Comparison of ENCODE assay signal across 13 mouse cellular contexts in the genomic region with DNA sequence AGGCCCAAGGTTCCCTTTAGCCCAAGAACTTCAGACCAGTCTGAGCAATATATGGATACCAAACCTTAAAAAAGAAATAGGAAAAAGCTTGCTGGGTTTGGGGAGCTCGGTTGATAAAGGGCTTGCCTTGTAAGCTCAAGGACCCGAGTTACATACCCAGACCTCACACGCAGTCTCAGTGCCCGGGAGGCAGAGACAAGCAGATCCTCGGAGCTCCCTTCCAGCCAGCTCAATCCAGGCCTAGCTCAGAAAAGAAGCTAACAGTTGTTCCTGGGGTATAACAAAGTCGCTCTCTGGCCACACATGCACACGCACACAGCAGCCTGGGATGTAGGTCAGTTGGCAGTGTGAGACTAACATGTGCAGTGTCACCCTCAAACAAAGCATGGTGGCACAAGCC. TPM values are rescaled to one million over a fixed set of nuclear protein-coding genes. Genes with fewer than 3 reads are reported as not detected.
DNase-seq lines count a peak whose midpoint lies in the region; ATAC-seq and TF ChIP-seq lines count a peak whose summit lies in the region.
"Had no signal": no experiment of that assay in that cellular context is flagged by ENCODE, and none has a peak within 500 bp of the region (broad histone marks: within the 10 kb centered on the region; RNA-seq: fewer than 3 reads in every experiment).

No protein-coding gene starts in this region.

- no peak for TF ChIP-seq EP300 in liver, postnatal 0 days (IDR thresholded peaks at IDR 0.05; ENCODE audit: low read depth)

- ATAC-seq in heart, embryonic 11.5 days (replicated peaks; ENCODE audit: insufficient number of reproducible peaks, low FRiP score, low TSS enrichment) = no peak
- no peak for ATAC-seq in lung, embryonic 15.5 days (ENCODE audit: borderline replicate concordance, extremely low read depth, low FRiP score, low TSS enrichment)
- ATAC-seq in liver, postnatal 0 days = no peak

- DNase-seq in heart, postnatal 4 days = no peak
- DNase-seq in lung, postnatal 10 days = no peak
- no peak for DNase-seq in liver, postnatal 0 days
- DNase-seq: cerebellum, postnatal 14 days; kidney, adult 8-10 months; kidney, postnatal 25 days; thymus, postnatal 36 days had no signal

- no peaks in the 10 kb centered on the region for H3K36me3 ChIP-seq in heart, embryonic 11.5 days (ENCODE audit: control insufficient read depth, insufficient read depth, low read length)
- no peaks in the 10 kb centered on the region for H3K36me3 ChIP-seq in lung, embryonic 15.5 days
- no peaks in the 10 kb centered on the region for H3K36me3 ChIP-seq in myocyte (ENCODE audit: control insufficient read depth, insufficient read depth)
- no peaks in the 10 kb centered on the region for H3K36me3 ChIP-seq in liver, postnatal 0 days (replicated peaks; ENCODE audit: insufficient read depth, low read length)
- H3K36me3 ChIP-seq: G1E; neural tube, embryonic 12.5 days had no signal

- WGBS in heart, embryonic 11.5 days (ENCODE audit: insufficient replicate concordance) = 75% methylated on average over 7 of the region's 7 CpGs
- WGBS in lung, embryonic 15.5 days = 81% methylated on average over 7 of the region's 7 CpGs
- WGBS in liver, postnatal 0 days (ENCODE audit: insufficient replicate concordance) = 81% methylated on average over 7 of the region's 7 CpGs

- H3ac ChIP-seq in myocyte (ENCODE audit: control insufficient read depth, insufficient read length) = no peak overlapping the region

- no peaks in the 10 kb centered on the region for H3K9me3 ChIP-seq in heart, embryonic 11.5 days (replicated peaks; ENCODE audit: control insufficient read depth, low read length)
- H3K9me3 ChIP-seq in lung, embryonic 15.5 days = no peaks in the 10 kb centered on the region
- no peaks in the 10 kb centered on the region for H3K9me3 ChIP-seq in liver, postnatal 0 days (ENCODE audit: low read length)
- H3K9me3 ChIP-seq: G1E; neural tube, embryonic 12.5 days had no signal

- H3K79me2 ChIP-seq in myocyte (ENCODE audit: control insufficient read depth, insufficient read depth) = no peaks in the 10 kb centered on the region

- 0 out of 2 replicates have a peak overlapping the region, but pooled peaks have one; percentile 29 for H3K4me2 ChIP-seq in heart, embryonic 11.5 days
- H3K4me2 ChIP-seq in lung, embryonic 15.5 days = no peak overlapping the region
- H3K4me2 ChIP-seq in myocyte (ENCODE audit: low read depth) = peak overlapping the region; percentile 46
- no peak overlapping the region for H3K4me2 ChIP-seq in liver, postnatal 0 days (ENCODE audit: low read depth, low read length)
- H3K4me2 ChIP-seq: neural tube, embryonic 12.5 days had no signal

- TF ChIP-seq POLR2A in embryonic fibroblast, embryonic 13.5 days (IDR thresholded peaks at IDR 0.05; ENCODE audit: low read depth, low read length) = no peak
- no peak for TF ChIP-seq POLR2A in myocyte (IDR thresholded peaks at IDR 0.05; ENCODE audit: insufficient read length, low read depth)

- no peak overlapping the region for H3K4me3 ChIP-seq in heart, embryonic 11.5 days (ENCODE audit: low read depth, low read length)
- no peak overlapping the region for H3K4me3 ChIP-seq in lung, embryonic 15.5 days
- no peak overlapping the region for H3K4me3 ChIP-seq in embryonic fibroblast, embryonic 13.5 days (ENCODE audit: insufficient read depth, low read length)
- no peak overlapping the region for H3K4me3 ChIP-seq in myocyte
- no peak overlapping the region for H3K4me3 ChIP-seq in liver, postnatal 0 days (ENCODE audit: low read depth, low read length)
- H3K4me3 ChIP-seq: neural tube, embryonic 12.5 days had no signal

- H3K9ac ChIP-seq in heart, embryonic 11.5 days (ENCODE audit: low read depth, low read length) = no peak overlapping the region
- H3K9ac ChIP-seq in lung, embryonic 15.5 days = no peak overlapping the region
- no peak overlapping the region for H3K9ac ChIP-seq in liver, postnatal 0 days (replicated peaks)
- H3K9ac ChIP-seq: neural tube, embryonic 12.5 days had no signal

- H3K27ac ChIP-seq in heart, embryonic 11.5 days (ENCODE audit: low read depth, low read length) = peak overlapping the region; percentile 65
- 0 out of 2 replicates have a peak overlapping the region, but pooled peaks have one; percentile 42 for H3K27ac ChIP-seq in lung, embryonic 15.5 days
- H3K27ac ChIP-seq in embryonic fibroblast, embryonic 13.5 days (ENCODE audit: insufficient read depth, low read length) = peak overlapping the region; percentile 72
- no peak overlapping the region for H3K27ac ChIP-seq in liver, postnatal 0 days (ENCODE audit: low read depth)
- H3K27ac ChIP-seq: neural tube, embryonic 12.5 days had no signal

- no peaks in the 10 kb centered on the region for H3K27me3 ChIP-seq in heart, embryonic 11.5 days (ENCODE audit: control insufficient read depth, insufficient read depth, low read length)
- no peaks in the 10 kb centered on the region for H3K27me3 ChIP-seq in lung, embryonic 15.5 days
- H3K27me3 ChIP-seq in myocyte (ENCODE audit: control insufficient read depth, insufficient read depth, insufficient read length) = no peaks in the 10 kb centered on the region
- H3K27me3 ChIP-seq in liver, postnatal 0 days (ENCODE audit: insufficient read depth, low read length) = no peaks in the 10 kb centered on the region
- H3K27me3 ChIP-seq: neural tube, embryonic 12.5 days had no signal

- TF ChIP-seq CTCF in embryonic fibroblast, embryonic 13.5 days (IDR thresholded peaks at IDR 0.05; ENCODE audit: borderline replicate concordance, insufficient read depth, low read length) = no peak
- no peak for TF ChIP-seq CTCF in liver, postnatal 0 days (IDR thresholded peaks at IDR 0.05; ENCODE audit: low read depth)

- H3K4me1 ChIP-seq in heart, embryonic 11.5 days (ENCODE audit: control insufficient read depth, insufficient read depth, low read length) = peaks cover 11% of the 10 kb centered on the region
- peaks cover 14% of the 10 kb centered on the region for H3K4me1 ChIP-seq in lung, embryonic 15.5 days
- peaks cover 5% of the 10 kb centered on the region; the same call in 1 of the 2 replicates for H3K4me1 ChIP-seq in embryonic fibroblast, embryonic 13.5 days (ENCODE audit: control insufficient read depth, insufficient read depth, low read length)
- H3K4me1 ChIP-seq in liver, postnatal 0 days (ENCODE audit: insufficient read depth) = no peaks in the 10 kb centered on the region
- H3K4me1 ChIP-seq: neural tube, embryonic 12.5 days had no signal

TF ChIP-seq in myocyte, 11 proteins besides CTCF, POLR2A, EP300 and RAD21:
- TF ChIP-seq POLR2AphosphoS2 (IDR thresholded peaks at IDR 0.05; ENCODE audit: insufficient read length, low read depth) = no peak
- no peak for TF ChIP-seq MYOG (IDR thresholded peaks at IDR 0.05; ENCODE audit: control insufficient read depth in 1 of 3, insufficient read depth in 1 of 3, insufficient read length in 2 of 3, low read depth in 2 of 3)
- no peak for TF ChIP-seq REST (IDR thresholded peaks at IDR 0.05; ENCODE audit: insufficient read depth, insufficient read length)
- no peak for TF ChIP-seq TCF3 (IDR thresholded peaks at IDR 0.05; ENCODE audit: insufficient read length, low read depth)
- TF ChIP-seq SRF (IDR thresholded peaks at IDR 0.05; ENCODE audit: control insufficient read depth, insufficient read length, low read depth) = no peak
- TF ChIP-seq MYOD1 (IDR thresholded peaks at IDR 0.05; ENCODE audit: control insufficient read depth in 1 of 3, insufficient read length in 2 of 3, low read depth in 2 of 3) = no peak
TF ChIP-seq in myocyte: peak in this region for 0.

RNA-seq across cellular contexts. Expression of gene Scyl1, which starts 16.7 kb away (rescaled TPM):
- 54.8 and 59.4 TPM in 2 replicates for polyA plus RNA-seq in heart, embryonic 11.5 days (2014; fragmentation: Nextera tagmentation; extraction: Ambion mirVana)
- total RNA-seq in heart, postnatal 4 days (2021) = 10 to 100 TPM; 60.6 to 69.0 TPM
- 76.1 and 83.6 TPM in 2 replicates for polyA plus RNA-seq in lung, embryonic 15.5 days (2015; fragmentation: Nextera tagmentation; extraction: Ambion mirVana)
- polyA plus RNA-seq in embryonic fibroblast, embryonic 13.5 days (2011; ENCODE audit: insufficient read length, low read depth, missing spikeins) = 78.4 and 83.1 TPM in 2 replicates
- 73.5 TPM for polyA plus RNA-seq in myocyte (2012; fragmentation: generic; extraction: Trizol)
- 16.9 and 17.0 TPM in 2 replicates for polyA plus RNA-seq in liver, postnatal 0 days (2015; fragmentation: Nextera tagmentation; extraction: Ambion mirVana)

RNA-seq across cellular contexts. Expression of gene Ltbp3, which starts 47.2 kb away (rescaled TPM):
- 9.3 and 9.8 TPM in 2 replicates for polyA plus RNA-seq in heart, embryonic 11.5 days (2014; fragmentation: Nextera tagmentation; extraction: Ambion mirVana)
- 10 to 100 TPM; 78.7 to 79.6 TPM for total RNA-seq in heart, postnatal 4 days (2021)
- polyA plus RNA-seq in lung, embryonic 15.5 days (2015; fragmentation: Nextera tagmentation; extraction: Ambion mirVana) = 47.2 and 54.9 TPM in 2 replicates
- polyA plus RNA-seq in embryonic fibroblast, embryonic 13.5 days (2011; ENCODE audit: insufficient read length, low read depth, missing spikeins) = 119 and 136 TPM in 2 replicates
- polyA plus RNA-seq in myocyte (2012; fragmentation: generic; extraction: Trizol) = 100 TPM
- 1.3 and 1.4 TPM in 2 replicates for polyA plus RNA-seq in liver, postnatal 0 days (2015; fragmentation: Nextera tagmentation; extraction: Ambion mirVana)

RNA-seq across cellular contexts. Expression of gene Fam89b, which starts 58.5 kb away (rescaled TPM):
- 75.5 and 81.6 TPM in 2 replicates for polyA plus RNA-seq in heart, embryonic 11.5 days (2014; fragmentation: Nextera tagmentation; extraction: Ambion mirVana)
- 10 to 100 TPM; 48.3 to 49.0 TPM for total RNA-seq in heart, postnatal 4 days (2021)
- polyA plus RNA-seq in lung, embryonic 15.5 days (2015; fragmentation: Nextera tagmentation; extraction: Ambion mirVana) = 105 and 108 TPM in 2 replicates
- polyA plus RNA-seq in embryonic fibroblast, embryonic 13.5 days (2011; ENCODE audit: insufficient read length, low read depth, missing spikeins) = 51.3 and 54.8 TPM in 2 replicates
- 77.4 TPM for polyA plus RNA-seq in myocyte (2012; fragmentation: generic; extraction: Trizol)
- 28.9 and 31.0 TPM in 2 replicates for polyA plus RNA-seq in liver, postnatal 0 days (2015; fragmentation: Nextera tagmentation; extraction: Ambion mirVana)

Comparison
In these comparisons a context has a peak if more than half of its experiments do, and no peak if none do; other contexts are left out.
1. H3K4me2 ChIP-seq: peak in heart, embryonic 11.5 days (single experiment) and myocyte (single experiment); none in lung, embryonic 15.5 days (single experiment) and liver, postnatal 0 days (single experiment).